Mouse (Mus musculus) T-helper 2 cell (primary cell): ENCODE measurements around the gene Ccdc110.

Experiments used
- in situ Hi-C: fragments of 300-600 bp; cut with MboI, MseI; formaldehyde crosslinking; loops from one replicate; pipeline ENCODE4 v1.15.1; 2025; ENCODE audit warnings: high pct_unique_total_duplicates

Ccdc110 gene

DNA sequence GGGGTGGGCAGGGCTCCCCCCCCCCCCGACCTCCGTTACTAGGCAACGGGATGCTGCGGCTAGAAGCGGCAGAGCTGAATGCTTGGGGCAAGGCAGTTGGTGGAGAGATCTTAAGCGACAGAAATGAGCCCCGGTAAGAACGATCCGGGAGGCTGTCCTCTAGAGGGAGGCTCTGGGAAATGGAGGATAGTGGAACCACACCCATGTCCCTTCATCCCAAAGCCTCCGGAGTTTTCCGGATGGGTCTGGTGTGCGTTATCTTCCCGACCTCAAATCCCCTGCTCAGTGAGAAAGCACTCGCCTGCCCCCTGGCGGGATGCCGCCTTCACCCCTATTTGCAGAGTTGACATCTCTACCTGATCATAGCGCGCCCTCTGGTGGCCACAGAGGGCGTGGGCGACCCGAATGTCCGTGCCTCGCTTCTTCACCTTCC is at the start of gene Ccdc110:
TSS of gene Ccdc110 (plus strand) at position 38 of the 433 bp plus-strand sequence.
- in situ Hi-C loops = loop anchor here (25.0 kb wide), 1 partner anchor 472 kb away; no protein-coding TSS in a partner anchor

DNA sequence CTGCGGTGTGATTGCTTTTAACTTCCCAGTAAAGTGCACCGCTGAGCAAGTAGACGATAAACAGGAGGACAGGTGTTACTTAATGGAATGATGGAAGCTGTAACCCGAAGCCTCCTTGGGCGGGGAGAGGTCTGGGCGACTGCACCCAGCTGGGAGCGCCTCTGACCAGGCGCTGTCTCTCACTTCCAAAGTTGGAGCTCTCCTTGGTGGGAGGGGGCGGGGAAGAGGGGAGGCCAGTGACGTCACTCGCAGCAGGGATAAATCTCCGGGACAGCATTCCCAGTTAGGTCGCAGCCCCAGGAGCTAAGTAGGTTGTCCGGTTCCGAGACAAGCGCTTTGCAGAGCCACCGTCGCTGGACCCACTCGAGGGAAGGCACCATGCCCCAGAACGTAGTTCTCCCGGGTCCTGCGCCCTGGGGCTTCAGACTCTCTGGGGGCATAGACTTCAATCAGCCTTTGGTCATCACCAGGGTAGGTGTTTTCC is 49.2 kb upstream of the Ccdc110 start, which contains the start of gene Pdlim3:
TSS of gene Pdlim3 (plus strand) at position 260 of the 484 bp plus-strand sequence.
- in situ Hi-C loops = no loop called here

DNA sequence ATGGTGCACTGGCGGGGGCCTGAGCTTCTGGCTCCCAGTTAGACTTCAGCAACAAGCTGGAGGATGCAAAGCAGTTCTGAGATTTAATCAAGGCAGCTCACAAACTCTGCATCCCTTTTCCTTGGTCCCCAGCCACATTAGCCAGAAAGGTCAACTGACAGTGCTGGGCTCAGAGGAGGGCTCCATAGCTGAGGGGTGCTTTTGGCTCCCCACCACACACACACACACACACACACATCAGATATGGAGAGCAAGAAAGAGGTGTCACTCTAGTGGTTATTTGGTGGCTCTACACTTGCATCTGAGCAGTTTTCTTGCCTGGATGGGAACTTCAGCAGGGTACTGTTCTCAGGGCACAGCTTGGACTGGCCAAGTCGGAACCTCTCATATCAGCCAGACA is 48.6 kb upstream of the Ccdc110 start:
- in situ Hi-C loops = no loop called here

DNA sequence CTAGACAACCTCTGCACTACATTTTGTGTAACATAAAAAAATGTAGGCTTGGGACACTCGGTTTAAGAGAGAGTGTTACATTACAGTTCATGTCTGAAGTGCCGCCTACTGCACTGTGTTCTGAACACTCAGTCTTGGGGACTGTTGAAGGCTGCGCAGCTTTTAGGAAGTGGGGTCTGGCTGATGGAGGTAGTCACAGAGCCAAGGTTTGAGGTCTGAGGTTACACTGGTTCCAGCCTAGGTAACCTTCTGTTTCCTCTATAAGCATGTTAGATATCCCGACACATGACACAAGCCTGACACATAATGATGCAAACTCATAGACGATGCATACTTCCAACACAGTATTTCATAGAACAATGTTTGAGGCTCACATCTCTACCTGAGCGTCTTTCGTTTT is 44.7 kb upstream of the Ccdc110 start:
- in situ Hi-C loops = no loop called here

DNA sequence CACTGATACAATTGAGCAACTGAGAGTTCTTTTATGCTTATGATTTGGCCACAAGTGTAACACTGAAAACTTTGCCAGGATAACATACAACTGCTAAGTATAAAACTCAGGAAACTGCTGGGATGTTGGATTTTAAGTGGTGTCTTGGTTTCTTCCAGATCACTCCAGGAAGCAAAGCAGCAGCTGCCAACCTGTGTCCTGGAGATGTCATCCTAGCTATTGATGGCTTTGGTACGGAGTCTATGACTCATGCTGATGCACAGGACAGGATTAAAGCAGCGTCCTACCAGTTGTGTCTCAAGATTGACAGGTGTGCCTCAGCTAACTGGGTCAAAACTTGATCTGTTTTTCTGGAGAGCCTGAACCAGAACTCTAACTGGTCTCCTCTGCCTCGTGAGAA is 37.8 kb upstream of the Ccdc110 start:
- in situ Hi-C loops = no loop called here

DNA sequence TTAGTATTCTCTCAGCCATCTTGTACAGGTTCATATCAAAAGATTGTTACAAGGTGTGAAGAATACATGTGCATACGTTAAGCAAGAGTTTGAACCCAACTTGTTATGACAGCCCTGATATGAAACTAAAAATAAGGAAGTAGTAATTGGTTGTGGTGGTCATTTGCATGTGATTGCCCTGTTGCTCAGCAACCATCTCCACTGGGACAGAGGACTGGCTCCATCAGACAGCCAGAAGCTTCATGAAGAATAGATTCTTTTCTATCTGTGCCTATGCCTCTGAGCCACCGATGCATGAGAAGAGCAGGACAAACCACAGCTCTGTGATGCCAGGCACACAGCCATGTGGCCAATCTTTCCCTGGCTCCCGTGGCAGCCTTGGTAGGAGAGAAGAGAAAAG is 34.6 kb upstream of the Ccdc110 start:
- in situ Hi-C loops = no loop called here

DNA sequence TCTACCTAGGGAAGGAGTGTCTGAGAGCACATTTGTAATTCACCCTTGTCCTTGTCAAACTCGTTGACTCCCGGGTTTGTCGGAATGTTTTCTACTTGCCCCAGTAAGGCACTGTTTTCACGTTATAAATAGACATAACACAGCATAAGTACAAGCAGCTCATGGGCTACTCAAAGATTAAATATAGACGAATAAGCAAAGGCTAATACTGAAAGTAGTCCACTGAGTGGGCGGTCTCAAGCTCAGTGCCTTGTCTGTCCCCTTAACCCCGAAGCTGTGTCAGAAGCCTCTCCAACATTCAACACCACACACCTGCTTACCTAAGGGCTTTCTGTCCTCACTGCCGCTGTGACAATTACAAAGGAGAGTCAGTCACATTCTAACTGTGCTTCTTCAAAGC is 32.8 kb upstream of the Ccdc110 start:
- in situ Hi-C loops = no loop called here

DNA sequence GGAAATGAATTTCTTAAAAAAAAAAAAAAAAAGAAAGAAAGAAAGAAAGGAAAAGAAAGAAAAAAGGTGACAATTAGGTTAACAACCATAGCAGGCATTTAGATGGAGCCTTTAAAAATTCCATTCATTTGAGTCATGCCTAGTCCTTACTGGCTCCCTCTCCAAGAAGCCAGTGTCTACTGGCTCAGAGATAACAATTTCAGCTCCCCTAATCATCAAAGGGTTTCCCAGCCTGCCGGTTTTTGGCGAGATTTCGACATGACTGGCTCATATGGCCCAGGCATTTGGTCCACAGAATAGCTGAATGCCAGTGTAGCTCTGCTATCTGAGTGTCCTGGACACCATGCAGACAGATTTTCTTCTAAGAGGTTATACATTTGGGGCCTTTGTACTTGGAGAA is 30.8 kb upstream of the Ccdc110 start:
- in situ Hi-C loops = no loop called here

DNA sequence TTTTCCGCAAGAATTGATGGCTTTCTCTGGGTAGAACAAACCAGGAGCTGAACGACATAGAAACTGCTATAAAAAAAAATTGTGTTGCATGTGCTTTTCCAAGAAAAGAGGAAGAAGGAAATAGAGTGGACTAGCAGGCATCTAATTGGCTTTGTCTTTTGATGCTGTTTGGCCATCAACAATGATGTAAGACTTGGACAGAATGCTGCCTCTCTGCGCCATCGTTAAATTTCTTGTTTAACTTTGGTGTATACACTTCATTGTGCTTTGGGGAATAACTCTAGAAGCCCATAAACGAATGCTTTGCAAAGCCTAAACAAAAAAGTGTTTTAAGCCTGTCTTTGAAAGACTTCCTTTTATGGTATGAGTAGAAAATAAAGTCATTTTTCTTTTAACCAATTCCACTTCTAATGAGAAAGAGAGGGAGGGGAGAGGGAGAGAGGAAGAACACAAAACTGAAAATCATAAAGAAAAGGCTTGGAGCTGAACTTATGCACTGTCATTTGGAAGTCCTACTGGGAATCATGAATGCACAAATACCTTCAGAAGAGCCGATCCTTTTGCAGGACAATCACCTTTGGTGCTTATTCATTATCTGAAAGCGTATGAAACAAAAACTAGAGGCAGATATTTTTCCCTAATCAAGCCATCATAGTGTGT is 28.7 kb upstream of the Ccdc110 start:
- in situ Hi-C loops = no loop called here

DNA sequence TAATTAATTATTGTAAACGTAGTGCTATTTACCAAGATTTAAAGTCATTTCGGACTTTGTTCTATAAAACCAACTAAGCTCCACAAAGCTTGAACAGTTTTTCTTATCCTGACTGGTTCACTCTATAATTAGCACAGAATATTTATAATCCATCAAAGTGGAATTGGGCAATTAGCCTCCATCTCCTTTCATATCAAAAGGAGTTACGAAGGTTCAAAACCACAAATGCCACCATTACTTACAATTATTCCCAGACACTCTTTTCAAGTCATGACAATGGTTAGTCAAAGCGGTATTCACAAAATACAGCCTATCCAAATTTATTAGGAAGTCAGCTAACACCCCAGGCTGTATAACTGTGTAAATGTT is 28.2 kb upstream of the Ccdc110 start:
- in situ Hi-C loops = no loop called here

DNA sequence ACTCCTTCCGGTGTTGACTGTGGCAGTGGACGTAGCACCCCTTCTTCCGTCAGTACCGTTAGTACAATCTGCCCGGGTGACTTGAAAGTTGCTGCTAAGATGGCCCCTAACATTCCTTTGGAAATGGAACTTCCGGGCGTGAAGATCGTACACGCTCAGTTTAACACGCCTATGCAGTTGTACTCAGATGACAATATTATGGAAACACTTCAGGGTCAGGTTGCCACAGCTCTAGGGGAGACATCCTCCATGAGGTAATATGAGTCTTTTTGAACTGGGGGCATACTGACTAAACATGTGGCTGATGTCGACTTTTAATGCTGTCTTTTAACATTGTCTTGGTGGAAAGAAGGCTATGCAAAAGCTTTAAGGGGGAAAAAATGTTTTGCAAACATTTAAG is 20.7 kb upstream of the Ccdc110 start:
- in situ Hi-C loops = loop anchor here (10.0 kb wide), 1 partner anchor 1671 kb away; no protein-coding TSS in a partner anchor

DNA sequence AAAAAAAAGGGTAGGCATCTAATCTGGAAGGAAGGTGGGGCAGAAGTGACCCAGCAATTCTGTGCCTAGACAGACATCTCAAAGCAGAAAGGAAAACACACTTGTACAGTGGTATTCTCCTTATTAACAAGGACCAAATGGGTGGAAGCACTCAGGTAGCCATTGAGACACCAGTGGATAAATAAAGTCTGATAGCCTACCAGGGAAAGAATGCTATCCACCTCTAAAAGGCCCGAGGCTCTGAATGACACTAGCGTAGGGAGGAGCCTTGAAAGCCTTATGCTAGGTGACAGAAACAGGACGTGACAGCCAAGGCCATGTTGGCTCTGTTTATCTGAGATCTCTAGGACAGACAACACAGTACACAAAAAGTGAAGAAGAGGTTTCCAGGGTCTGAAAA is 17.9 kb upstream of the Ccdc110 start:
- in situ Hi-C loops = loop anchor here (10.0 kb wide), 1 partner anchor 1668 kb away; no protein-coding TSS in a partner anchor

DNA sequence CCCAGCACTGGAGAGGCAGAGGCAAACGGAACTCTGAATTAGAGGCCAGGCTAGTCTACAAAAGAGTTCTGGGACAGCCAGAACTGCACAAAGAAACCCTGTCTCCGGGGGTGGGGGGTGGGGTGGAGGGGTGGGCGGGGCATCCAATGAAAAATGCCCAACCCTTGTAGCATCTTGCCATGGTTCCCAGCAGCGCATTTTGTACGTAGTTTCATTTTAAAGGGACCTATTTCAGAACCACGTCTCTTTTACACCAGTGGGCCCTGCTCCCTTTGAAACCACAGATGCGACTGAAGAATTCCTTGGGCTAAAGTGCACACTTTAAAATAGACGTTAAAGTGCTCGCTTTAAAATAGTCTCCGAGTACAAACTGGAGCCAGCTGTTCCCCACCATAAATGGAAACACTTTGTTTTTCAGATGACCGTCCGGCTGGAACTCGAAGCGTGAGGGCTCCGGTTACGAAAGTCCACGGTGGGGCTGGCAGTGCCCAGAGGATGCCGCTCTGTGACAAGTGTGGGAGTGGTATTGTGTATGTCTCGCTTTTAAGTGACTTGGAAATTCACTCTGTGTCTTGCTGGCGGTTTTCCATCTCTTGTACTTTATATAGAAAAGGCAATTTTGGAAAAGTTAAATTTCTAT is 17.3 kb upstream of the Ccdc110 start:
- in situ Hi-C loops = loop anchor here (10.0 kb wide), 1 partner anchor 1668 kb away; no protein-coding TSS in a partner anchor

DNA sequence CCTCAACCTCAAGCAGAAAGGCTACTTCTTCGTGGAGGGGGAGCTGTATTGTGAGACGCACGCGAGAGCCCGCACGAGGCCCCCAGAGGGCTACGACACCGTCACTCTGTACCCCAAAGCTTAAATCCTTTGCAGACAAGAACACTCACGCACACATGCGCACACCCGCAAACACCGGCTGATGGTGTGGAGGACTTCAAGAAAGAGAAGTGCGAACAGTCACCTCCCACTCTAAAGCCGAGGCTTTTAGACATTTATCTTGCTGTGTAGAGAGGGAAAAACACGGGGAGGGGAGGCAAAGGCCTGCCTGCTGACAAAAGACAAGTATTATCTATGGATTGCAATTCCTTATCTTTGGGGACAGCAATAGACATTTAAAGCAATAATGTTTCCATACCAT is 15.5 kb upstream of the Ccdc110 start:
- in situ Hi-C loops = loop anchor here (10.0 kb wide), 1 partner anchor 1666 kb away; no protein-coding TSS in a partner anchor

DNA sequence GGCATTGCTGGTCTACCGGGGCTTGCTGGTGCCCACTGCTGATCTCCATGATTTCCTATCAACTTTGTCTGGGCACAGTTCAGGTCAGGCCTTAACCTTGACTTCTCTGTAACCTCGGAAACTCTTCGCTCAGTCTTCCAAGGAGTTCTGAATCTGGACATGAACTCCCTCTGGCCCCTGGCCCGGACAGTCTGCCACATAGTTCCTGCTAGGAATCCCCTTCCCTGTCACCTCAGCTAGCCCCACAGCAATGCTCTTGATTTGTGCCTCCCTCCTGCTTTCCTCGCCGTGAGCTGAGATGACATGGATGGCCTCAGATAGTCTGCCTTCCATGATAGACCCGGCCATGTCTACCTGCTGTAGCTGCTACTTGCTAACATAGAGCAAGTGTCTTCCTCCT is 14.0 kb upstream of the Ccdc110 start:
- in situ Hi-C loops = no loop called here

DNA sequence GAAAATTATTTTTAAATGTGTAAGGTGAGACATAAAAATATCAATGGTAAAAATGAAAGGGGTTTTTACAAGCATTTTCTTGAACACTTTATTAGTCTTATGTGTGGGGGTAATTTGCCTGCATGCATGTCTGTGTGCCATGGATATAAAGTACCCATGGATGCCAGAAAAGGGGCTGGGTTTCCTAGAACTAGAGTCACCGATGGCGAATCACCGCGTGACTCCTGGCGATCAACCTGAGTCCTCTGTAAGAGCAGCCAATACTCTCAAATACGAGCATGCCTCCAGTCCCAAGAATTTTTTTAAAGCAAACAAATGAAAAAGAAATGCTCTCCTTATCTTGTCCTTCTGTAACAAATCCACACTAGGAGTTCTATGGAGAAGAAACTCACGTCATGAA is 12.3 kb upstream of the Ccdc110 start:
- in situ Hi-C loops = no loop called here

DNA sequence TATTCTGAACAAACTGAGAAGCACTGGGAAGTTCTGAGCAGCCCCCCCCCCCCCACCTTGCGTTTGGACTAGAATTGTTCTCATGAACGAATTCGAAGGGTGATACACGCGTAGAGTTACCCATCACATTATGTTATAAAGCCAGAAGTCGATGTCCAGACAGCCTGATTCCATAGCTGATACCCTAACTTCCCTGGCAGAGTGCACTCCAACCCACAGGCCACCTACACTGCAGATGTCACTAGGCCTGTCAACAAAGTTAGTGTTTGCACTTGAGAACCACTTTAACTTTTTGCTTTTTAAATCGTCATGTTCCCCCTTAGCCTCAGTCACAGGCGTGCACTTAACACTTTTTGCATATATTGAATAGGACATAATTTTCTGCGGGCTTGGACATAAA is 2.6 kb downstream of the Ccdc110 start:
- in situ Hi-C loops = loop anchor here (25.0 kb wide), 1 partner anchor 475 kb away; no protein-coding TSS in a partner anchor

DNA sequence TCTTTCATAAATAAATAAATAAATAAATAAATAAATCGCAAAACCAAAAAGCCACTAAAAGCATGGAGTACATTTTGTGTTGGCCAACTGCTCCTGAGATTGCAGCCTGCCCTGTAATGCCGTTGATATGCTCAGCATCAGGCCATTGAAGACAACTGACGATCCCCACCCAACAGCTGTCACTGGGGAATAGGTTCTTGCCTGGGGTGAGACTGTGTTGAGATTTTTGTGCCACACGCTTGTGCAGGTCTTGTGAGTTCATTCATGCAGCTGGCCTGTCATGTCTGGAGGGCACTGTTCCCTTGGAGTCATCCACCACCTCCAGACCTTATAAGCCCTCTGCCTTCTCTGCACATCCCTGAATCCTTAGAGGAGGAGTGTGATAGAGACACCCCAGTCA is 11.9 kb downstream of the Ccdc110 start:
- in situ Hi-C loops = loop anchor here (25.0 kb wide), 1 partner anchor 484 kb away; no protein-coding TSS in a partner anchor

DNA sequence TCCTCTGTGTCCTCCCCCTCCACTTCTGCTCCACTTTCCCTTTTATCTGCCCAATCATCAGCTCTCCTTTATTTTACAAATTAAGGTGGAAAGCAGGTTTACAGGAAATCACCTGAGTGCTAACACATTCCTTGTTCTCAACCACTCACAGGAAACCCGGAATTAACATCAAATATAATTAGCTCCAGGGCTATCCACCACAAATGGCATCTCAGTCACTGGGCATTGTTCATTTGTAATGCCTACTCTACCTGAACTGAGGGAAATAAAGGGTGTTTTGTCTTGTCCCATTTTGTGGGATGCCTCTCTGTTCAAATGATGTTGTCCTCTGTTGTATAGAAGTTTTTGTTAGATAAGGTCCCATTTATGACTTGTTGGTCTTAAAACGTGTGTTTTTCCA is 16.2 kb downstream of the Ccdc110 start:
- in situ Hi-C loops = no loop called here

DNA sequence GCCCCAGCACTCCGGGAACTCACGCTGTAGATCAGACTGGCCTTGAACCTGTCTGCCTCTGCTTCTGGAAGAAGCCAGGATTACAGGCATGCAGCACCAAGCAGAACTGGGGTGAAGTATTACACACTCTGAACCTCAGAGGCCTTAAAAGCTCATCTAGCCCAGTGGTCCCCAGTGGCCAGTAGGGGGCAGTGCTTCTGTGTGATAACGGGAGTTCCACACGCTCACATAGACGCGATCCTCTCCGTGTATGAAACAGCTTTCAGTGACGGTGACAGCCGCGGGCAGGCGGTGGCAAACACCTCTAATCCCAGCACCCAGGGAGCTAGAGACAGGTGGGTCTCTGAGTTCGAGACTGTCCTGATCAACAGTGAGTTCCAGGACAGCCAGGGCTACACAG is 36.5 kb downstream of the Ccdc110 start:
- in situ Hi-C loops = no loop called here

DNA sequence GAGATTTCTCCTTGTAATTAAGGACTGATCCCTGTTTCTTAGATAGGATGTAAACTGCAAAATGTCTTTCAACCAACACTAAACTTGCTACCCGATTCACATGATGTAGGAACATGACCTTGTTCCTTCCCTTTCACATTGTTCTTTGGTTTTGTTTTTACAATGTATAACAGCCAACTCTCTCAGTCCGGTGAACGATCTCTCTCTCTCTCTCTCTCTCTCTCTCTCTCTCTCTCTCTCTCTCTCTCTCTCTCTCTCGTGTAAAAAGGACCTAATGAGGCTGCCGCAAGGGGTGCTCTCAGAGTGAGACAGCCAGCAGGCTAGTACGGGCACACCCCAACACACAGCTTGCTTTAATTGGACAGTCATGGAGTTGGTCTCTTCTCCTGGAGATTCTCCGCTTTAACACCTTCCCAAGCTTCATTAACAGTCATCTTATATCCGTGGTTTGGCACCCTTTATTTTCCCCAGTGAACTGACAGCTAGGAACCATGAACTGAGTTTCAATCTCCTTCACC is 39.6 kb downstream of the Ccdc110 start:
- in situ Hi-C loops = no loop called here

DNA sequence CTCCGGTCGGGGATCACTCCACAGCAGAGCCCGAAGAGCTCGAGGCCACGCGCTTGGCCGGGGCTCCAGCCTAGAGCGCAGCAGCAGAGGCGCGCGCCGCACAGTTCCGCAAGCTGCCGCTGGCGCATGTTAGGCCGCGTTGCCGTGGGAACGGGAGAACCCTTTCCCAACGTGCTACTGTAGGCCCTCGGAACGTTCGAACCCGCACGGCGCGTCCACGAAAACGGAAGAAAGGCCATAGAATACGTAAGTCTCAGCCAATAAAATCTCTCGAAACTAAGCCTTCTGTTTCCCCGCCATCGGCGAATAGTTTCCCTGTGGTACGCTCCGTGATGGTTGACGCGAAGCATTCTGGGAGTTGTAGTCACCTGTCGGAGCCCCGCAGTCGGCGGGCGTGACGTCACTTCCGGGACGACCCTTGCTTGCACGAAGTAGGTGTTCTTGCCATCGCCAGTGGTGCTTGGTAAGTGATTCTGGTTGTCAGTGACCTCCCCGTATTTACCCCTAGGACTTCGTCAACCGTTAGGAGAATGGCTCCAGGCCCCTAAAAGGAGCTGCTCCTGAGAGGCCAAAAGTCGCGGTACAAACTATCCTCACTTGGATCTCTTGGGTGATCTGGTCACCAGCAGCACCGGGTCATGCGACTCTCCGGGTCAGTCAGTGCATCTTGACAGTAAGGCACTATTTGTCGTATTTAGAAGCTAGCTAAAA is 40.9 kb downstream of the Ccdc110 start, which contains the start of the genes 1700029J07Rik and Ufsp2:
TSS of gene 1700029J07Rik (minus strand) at position 127 of the 711 bp plus-strand sequence.
TSS of gene Ufsp2 (plus strand) at position 403 of the 711 bp plus-strand sequence.
- in situ Hi-C loops = loop anchor here (25.0 kb wide), 1 partner anchor 1737 kb away; the partner anchor contains the start of gene Cdkn2aip
